Comparison of ENCODE assay signal across 22 mouse cellular contexts in genomic region chr1:44057805-44058204, GRCm38 (mm10). TPM values are rescaled to one million over a fixed set of nuclear protein-coding genes. Genes with fewer than 3 reads are reported as not detected.
A peak's percentile ranks its signal among the peaks of the same experiment; 100 is the strongest.
DNase-seq lines count a peak whose midpoint lies in the region; ATAC-seq and TF ChIP-seq lines count a peak whose summit lies in the region.
"Had no signal": no experiment of that assay in that cellular context is flagged by ENCODE, and none has a peak within 500 bp of the region (broad histone marks: within the 10 kb centered on the region; RNA-seq: fewer than 3 reads in every experiment).

No protein-coding gene starts in this region.

- ATAC-seq in frontal cortex, adult (ENCODE audit: low TSS enrichment) = peak; percentile 92
- ATAC-seq in megakaryocyte-erythroid progenitor cell, adult 5-6 weeks (replicated peaks; ENCODE audit: low FRiP score, low TSS enrichment, poor library complexity, severe bottlenecking) = no peak
- ATAC-seq: activated CD4-positive, CD25-positive, alpha-beta regulatory T cell, adult 4 months; CD4-positive, CD25-positive, alpha-beta regulatory T cell, adult 4 months; Patski had no signal

- no peak for TF ChIP-seq CTCF in layer of hippocampus, adult 2 months (conservative IDR thresholded peaks at IDR 0.05)

- no peak overlapping the region for H3K4me3 ChIP-seq in layer of hippocampus, adult 2 months

- no peak for DNase-seq in frontal cortex, postnatal 14 days (ENCODE audit: low spot score in 2 of 2)
- no peak for DNase-seq in layer of hippocampus, adult 2 months (ENCODE audit: low spot score in 2 of 2)
- DNase-seq in layer of hippocampus, postnatal 25 days (ENCODE audit: extremely low spot score in 1 of 2, low spot score in 1 of 2) = no peak
- peak; percentile 34 for DNase-seq in brain, adult 2 months (ENCODE audit: low read depth, low spot score)
- DNase-seq: adrenal gland, adult 2 months; adrenal gland, adult 8-10 months; adrenal gland, postnatal 10 days; adrenal gland, postnatal 14 days; adrenal gland, postnatal 25 days; adrenal gland, postnatal 36 days; B cell, adult 2 months; cerebellum, adult 11 months; cerebellum, adult 11-12 months; cerebellum, adult 18-20 months; cerebellum, adult 2 months had no signal

- 0 out of 2 replicates have a peak overlapping the region, but pooled peaks have one; percentile 5 for H3K27ac ChIP-seq in layer of hippocampus, adult 2 months

RNA-seq across cellular contexts. Expression of gene Gm8251, which starts 3.9 kb away (rescaled TPM):
- not detected for total RNA-seq in layer of hippocampus, adult 2 months (2021)
- not detected for total RNA-seq in layer of hippocampus, postnatal 25 days (2021)
- total RNA-seq in megakaryocyte-erythroid progenitor cell, adult 5-6 weeks (2014; fragmentation: Nextera tagmentation) = 0.72 and 0.82 TPM in 2 replicates
- total RNA-seq in megakaryocyte-erythroid progenitor cell, adult 5-6 weeks (2017) = 0.19 and 0.46 TPM in 2 replicates
- total RNA-seq: adrenal gland, postnatal 14 days; adrenal gland, postnatal 4 days had no signal

RNA-seq across cellular contexts. Expression of gene Mettl21c, which starts 38.0 kb away (rescaled TPM):
- total RNA-seq in layer of hippocampus, adult 2 months (2021) = not detected
- under 1 TPM in 1 of 2 experiments, not detected in 1; 0.22 TPM for total RNA-seq in layer of hippocampus, postnatal 25 days (2021)
- total RNA-seq in megakaryocyte-erythroid progenitor cell, adult 5-6 weeks (2014; fragmentation: Nextera tagmentation) = not detected in 2 replicates
- total RNA-seq in megakaryocyte-erythroid progenitor cell, adult 5-6 weeks (2017) = 0.66 TPM in 1 of 2 replicates, not detected in the other
- total RNA-seq: adrenal gland, adult 18-20 months; adrenal gland, adult 2 months; adrenal gland, postnatal 14 days; adrenal gland, postnatal 25 days; adrenal gland, postnatal 36 days had no signal

RNA-seq across cellular contexts. Expression of gene Tex30, which starts 44.4 kb away (rescaled TPM):
- 10 to 100 TPM in 1 of 2 experiments, 1 to 10 TPM in 1; 9.0 to 10.3 TPM for total RNA-seq in layer of hippocampus, adult 2 months (2021)
- total RNA-seq in layer of hippocampus, postnatal 25 days (2021) = 1 to 10 TPM; 7.3 to 9.9 TPM
- 76.5 and 92.0 TPM in 2 replicates for total RNA-seq in megakaryocyte-erythroid progenitor cell, adult 5-6 weeks (2014; fragmentation: Nextera tagmentation)
- total RNA-seq in megakaryocyte-erythroid progenitor cell, adult 5-6 weeks (2017) = 115 and 118 TPM in 2 replicates

Comparison
In these comparisons a context has a peak if more than half of its experiments do, and no peak if none do; other contexts are left out.
1. RNA of gene Tex30, which starts 44.4 kb away (total RNA-seq): 76.5 to 118 TPM in megakaryocyte-erythroid progenitor cell, adult 5-6 weeks; 9.0 to 10.3 TPM in layer of hippocampus, adult 2 months and 7.3 to 9.9 TPM in layer of hippocampus, postnatal 25 days; every median in the first group is over 4 times any median in the second.